Mouse (Mus musculus) megakaryocyte, embryonic 14.5 days (primary cell): ENCODE data around the gene Bok.

Experiments used
- FLI1 ChIP-seq: IDR thresholded peaks from 2 replicates; pipeline ENCODE4 v1.6.1; 2012; ENCODE audit warnings: low read length, inconsistent platforms, mixed read lengths
- GATA1 ChIP-seq: IDR thresholded peaks from 3 replicates; pipeline ENCODE4 v1.6.1; 2012; ENCODE audit warnings: mixed read lengths, low read length, inconsistent platforms, borderline replicate concordance

DNA sequence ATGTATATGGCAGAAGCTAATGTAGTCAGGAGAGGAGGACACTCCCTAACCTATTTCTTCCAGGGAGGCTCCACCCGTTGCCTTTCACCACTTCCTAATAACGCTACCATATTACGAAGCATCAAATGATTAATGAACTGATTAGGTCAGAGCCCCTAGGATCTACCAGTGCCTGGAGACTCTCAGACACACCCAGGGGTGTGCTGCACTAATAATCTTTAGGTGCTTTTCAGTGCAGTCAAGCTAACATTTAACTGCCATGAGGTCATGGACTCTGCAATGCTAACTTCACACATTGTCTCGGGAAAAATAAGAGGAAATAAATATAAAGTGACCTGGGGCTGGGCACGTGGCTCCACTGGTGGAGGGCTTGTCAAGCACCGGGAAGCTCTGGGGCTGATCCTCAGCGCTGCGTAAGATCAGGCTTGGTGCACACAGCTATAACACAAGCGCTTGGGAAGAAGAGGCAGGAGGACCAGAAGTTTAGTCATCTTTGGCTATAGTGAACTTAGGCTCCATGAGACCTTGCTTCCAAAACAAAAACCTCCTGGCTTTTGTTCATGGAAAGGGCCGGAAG, 18.1 kb downstream of the Bok start:
- TF ChIP-seq GATA1 (no peak), FLI1 (no peak)
